Mouse (Mus musculus) neural tube, embryonic 10.5 days (tissue): ENCODE data around the gene Syngr3.
"Not testable (repeated sequence)": the region's sequence is repeated elsewhere in the genome, so short reads cannot be mapped to it uniquely, and the experiment has no call there.

Experiments used
- DNase-seq: peaks from one replicate; pipeline ENCODE4 v3.0.0-alpha.2; 2017; ENCODE audit warnings: low spot score; ENCODE audit errors: extremely low spot score

Gene Syngr3

GRCm38 (mm10) chr17:24677500-24678080 lies 12.2 kb downstream of the Syngr3 start:
- no peak for DNase-seq

GRCm38 (mm10) chr17:24676877-24677276 lies 12.9 kb downstream of the Syngr3 start:
- DNase-seq, result no peak

GRCm38 (mm10) chr17:24676187-24676586 lies 13.6 kb downstream of the Syngr3 start:
- peak; percentile 65 for DNase-seq

- no peak for DNase-seq
Measured at GRCm38 (mm10) chr17:24674277-24674676, 15.5 kb downstream of the Syngr3 start.

GRCm38 (mm10) chr17:24672141-24672540 lies 17.6 kb downstream of the Syngr3 start:
- no peak for DNase-seq

GRCm38 (mm10) chr17:24671346-24671745 lies 18.4 kb downstream of the Syngr3 start:
- DNase-seq, result no peak

GRCm38 (mm10) chr17:24670246-24670844 lies 19.4 kb downstream of the Syngr3 start:
- DNase-seq, result no peak

- DNase-seq, result peak; percentile 94
Measured at GRCm38 (mm10) chr17:24669545-24670245, 20.1 kb downstream of the Syngr3 start, which contains the start of gene Zfp598. Gene Zfp598, plus strand, starts transcription at chr17:24669687.

GRCm38 (mm10) chr17:24669214-24669544 lies 20.6 kb downstream of the Syngr3 start:
- DNase-seq, result not testable (repeated sequence)

GRCm38 (mm10) chr17:24667416-24667815 lies 22.3 kb downstream of the Syngr3 start:
- DNase-seq, result no peak

- DNase-seq, result not testable (repeated sequence)
Measured at GRCm38 (mm10) chr17:24667011-24667410, 22.7 kb downstream of the Syngr3 start.

- peak; percentile 35 for DNase-seq
Measured at GRCm38 (mm10) chr17:24658017-24658758, 31.6 kb downstream of the Syngr3 start, which contains the start of gene Npw. Gene Npw, minus strand, starts transcription at chr17:24658457.

GRCm38 (mm10) chr17:24654969-24655368 lies 34.8 kb downstream of the Syngr3 start:
- no peak for DNase-seq

GRCm38 (mm10) chr17:24653967-24654710 lies 35.6 kb downstream of the Syngr3 start:
- peak; percentile 89 for DNase-seq

- no peak for DNase-seq
Measured at GRCm38 (mm10) chr17:24651835-24652234, 37.9 kb downstream of the Syngr3 start.

GRCm38 (mm10) chr17:24650766-24651165 lies 39.0 kb downstream of the Syngr3 start:
- DNase-seq, result no peak

- DNase-seq, result peak; percentile 72
Measured at GRCm38 (mm10) chr17:24650070-24650616, 39.6 kb downstream of the Syngr3 start, which contains the start of gene Slc9a3r2. Gene Slc9a3r2, minus strand, starts transcription at chr17:24650327.

- no peak for DNase-seq
Measured at GRCm38 (mm10) chr17:24649581-24650069, 40.1 kb downstream of the Syngr3 start.

- no peak for DNase-seq
Measured at GRCm38 (mm10) chr17:24648731-24649377, 40.9 kb downstream of the Syngr3 start.

GRCm38 (mm10) chr17:24647493-24647892 lies 42.3 kb downstream of the Syngr3 start:
- DNase-seq, result no peak
